Mouse (Mus musculus): ENCODE data around the gene Kcnq4. TPM values are rescaled to one million over a fixed set of nuclear protein-coding genes. Genes with fewer than 3 reads are reported as not detected.

Kcnq4 gene
- total RNA-seq, 2 experiments from 2014 or later: 3.7 to 4.4 TPM

DNA sequence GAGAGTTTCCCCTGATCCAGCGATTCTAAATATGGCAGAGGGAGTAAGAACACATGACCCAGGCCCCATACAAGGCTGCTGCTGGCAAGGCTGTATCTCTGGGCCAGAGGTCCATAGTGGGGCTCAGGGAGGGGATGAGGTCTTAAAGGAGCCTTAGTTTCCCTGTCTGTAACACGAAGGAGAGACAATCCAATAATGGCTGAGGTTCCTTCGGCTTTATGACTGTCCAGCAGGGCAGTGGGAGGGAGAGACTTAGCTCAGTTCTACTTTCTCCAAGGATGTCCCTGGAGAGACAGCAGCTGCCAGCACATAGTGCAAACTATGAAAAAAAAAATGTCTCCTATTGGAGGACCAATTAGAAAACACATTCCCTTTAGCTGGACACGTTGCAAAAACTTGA is 22.2 kb downstream of the Kcnq4 start:
- no peak for DNase-seq (ENCODE audit: low spot score in 2 of 2)

DNA sequence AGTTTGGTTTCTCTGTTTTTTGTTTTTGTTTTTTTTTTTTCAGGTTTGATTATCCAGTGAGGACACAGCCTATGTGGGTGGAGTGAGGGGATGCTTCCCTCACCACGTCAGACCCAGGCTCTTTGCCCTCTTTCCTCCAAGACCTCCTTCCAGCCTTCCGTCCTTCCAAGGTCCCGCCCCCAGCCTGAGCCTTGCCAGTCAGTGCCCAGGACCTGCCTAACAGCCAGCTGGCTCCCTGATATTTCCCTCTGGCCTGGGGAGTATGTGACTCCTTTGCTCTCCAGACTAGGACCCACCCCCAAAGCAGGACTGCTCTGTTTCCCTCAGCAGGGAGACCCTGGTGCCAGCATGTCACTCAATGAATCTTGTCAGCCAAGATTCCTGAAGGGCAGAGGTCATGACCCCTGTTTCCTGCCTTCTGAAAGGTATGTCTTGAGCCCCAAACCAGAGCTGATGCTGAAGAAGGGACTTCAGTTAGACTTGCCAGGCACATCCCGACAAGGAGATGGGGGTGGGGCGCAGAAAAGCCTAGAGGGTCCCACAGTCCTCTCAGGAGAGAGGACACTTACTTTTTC is 22.8 kb downstream of the Kcnq4 start:
- no peak for DNase-seq (ENCODE audit: low spot score in 2 of 2)

DNA sequence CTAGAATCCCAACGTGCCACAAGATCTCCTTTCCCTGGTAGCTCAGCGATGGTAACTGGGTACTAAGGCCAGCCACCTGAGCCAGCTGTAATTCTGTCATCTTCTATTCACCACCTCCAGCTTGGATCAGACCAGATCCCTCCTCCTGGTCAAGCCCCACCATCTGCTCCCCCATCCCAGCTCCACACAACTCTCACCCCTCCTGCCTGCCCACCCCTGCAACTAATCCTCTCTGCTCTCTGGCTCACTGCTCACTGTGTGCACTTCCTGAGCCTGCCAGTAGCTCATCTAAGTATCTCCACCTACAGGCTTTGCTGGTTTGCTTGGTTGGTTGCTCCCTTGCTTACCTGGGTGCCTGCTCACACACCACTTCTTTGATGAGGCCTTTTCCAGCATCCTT is 26.8 kb downstream of the Kcnq4 start:
- no peak for DNase-seq (ENCODE audit: low spot score in 2 of 2)

DNA sequence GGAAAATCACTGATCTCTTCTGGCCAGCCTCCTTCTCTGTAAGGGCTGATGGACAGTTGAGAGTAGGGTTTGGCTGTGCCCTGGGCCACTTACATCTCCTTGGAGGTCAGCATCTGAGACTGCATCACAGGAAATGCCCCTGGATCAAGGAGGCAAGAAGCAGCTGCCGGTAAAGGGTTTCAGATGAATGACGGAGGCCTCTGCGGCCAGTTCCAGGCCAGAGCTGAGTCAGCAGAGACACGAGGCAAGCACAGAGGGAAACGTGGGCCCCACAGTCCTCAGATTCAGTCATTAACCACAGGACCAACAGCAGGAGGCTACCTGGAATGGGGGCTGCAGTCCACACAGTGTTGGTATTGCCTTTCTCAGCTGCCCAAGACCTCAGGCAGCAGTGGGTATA is 29.3 kb downstream of the Kcnq4 start:
- DNase-seq (ENCODE audit: low spot score in 2 of 2): no peak

DNA sequence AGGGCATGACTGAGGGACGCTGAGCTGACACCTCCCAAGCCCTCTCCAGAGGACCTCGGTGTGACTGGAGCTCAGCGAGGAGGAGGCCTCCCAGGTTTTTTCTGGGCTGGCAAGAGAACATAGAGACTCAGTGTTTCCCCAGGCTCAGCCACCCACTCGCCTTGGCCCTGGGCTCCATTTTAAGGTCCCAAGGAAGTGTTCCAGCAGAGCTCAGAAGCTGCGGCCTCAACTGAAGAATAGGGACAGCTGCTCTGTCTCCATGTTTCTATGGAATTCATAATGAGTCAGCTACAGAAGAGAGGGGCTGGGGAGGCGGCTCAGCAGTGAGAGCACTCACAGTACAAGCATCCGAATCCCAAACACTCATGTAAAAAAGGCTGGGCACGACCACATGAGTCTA is 30.8 kb downstream of the Kcnq4 start:
- peak; percentile 40 to 68 for DNase-seq (ENCODE audit: low spot score in 2 of 2)

DNA sequence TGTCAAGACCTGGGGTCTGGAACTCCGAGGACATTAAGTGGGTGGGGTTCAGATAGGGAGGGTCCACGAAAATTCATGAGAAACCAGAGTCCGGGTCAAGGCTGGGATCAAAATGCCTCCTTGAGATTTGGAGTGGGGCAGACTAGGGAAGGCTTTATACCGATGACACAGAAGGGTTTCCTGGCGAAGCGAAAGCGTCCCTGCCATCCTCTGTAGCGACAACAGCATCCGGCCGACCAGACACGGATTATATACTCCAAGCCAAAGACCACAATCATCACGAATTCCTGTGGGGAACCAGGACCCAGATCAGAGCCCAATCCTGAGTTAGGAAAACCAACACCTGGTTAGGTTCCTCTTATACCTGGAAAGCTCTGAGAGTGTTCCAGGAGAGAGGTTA is 31.6 kb downstream of the Kcnq4 start:
- DNase-seq (ENCODE audit: low spot score in 2 of 2): no peak

DNA sequence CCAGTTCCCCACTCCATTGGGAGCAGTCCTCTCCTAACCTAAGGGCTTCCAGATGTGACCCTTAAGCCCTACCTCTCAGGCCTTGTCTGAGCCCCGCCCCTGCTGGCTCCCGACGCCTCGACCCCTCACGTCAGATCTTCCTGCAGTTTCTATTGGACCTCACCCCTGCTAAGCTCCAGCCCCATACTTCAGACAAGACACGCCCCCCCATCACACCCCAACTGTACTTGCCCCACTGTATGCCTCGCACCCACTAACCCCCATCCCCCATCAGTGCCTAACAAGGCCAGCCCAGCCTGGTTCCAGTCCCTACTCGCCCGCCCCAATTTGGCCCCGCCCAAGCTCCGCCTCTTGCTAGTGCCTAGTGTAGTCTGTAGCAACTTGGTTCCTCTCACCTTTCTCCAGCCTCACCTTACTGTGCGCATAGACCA is 32.3 kb downstream of the Kcnq4 start:
- DNase-seq (ENCODE audit: low spot score in 2 of 2): no peak

DNA sequence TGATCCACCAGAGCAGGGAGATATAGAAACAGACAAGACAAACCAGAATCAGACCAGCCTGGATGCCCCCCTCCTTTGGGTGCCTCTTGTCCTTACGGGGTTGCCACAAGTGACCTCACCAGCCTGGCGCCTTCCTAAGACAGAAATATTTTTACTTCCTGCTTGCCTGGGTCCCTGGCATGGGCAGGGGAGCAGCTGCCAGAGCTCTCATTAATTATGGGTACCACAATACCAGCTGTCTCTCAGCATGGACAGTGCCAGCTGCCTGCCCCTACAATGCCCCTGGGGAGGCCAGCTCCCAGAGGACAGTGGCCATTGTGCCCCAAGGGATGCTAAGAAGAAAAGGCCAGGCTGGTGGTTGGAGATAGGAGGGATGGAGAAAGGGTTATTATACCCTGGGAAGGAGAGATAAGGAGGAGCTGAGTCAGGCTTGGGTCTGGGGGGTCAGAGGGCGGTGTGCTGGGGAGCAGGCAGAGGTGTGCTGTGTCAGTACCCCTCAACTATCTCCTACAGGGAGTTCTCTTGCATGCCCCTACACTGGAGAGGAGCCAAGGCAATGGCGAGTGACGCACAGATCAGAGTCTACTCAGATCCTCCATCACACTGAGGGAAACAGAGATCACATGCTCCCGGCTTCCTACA is 34.4 kb downstream of the Kcnq4 start:
- peak in 1 of 2 experiments; percentile 24 for DNase-seq (ENCODE audit: low spot score in 2 of 2)

DNA sequence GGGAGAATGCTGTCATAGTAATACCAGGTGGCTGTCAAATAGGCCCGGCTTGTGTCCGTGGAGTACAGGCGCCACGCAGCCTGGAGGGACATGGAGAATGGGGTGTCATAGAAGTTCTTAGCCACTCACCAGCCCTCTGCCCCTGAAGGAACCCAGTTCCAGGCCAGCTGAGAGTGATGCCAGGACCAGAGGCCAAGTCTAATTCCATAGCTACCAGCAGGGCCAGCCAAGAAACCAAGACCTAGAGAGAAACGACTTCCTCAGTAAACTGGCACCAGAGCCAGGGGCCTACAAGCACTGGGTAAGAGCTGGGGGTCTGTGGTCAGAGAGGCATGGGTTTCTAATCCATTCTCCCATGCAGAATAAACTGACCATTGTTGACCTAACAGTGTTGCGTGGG is 35.4 kb downstream of the Kcnq4 start:
- DNase-seq (ENCODE audit: low spot score in 2 of 2): no peak

DNA sequence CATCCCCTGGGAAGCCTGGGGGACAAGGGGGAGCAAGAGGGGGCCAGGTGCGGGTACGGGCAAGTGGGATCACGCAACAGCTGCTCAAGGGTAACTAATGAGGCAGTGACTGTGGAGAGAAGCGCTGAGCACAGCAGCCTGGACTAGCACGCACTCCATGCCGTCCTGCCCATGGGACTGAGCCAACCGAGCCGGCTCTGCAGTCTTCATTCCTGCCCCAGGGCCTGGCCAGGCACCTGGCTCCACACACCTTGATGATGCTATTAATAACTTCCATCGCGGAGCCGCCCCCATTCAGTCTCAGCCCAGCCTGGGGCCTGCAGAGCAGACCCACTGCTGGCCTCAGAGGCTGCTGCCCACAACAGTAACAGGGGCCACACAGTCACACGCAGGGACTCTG is 36.2 kb downstream of the Kcnq4 start:
- DNase-seq (ENCODE audit: low spot score in 2 of 2): no peak

DNA sequence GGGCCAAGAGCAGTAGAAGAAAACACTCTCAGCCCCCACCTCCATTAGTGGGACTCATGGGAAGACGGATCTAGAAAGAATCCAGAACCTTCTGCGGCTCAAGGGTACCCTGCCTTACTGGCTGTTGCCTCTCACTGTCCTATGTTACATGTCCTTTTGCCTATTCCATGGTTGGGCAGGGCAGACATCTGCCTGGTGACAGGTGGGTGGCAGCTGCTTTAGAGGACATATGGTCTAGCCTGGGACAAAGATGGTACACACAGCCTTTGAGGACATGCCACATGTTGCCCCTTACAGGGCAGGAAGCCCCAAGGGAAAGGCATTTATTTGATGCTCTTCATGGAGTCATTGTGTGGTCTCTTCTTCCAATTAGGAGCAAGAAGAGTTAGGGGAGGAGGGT is 45.9 kb downstream of the Kcnq4 start:
- no peak for DNase-seq (ENCODE audit: low spot score in 2 of 2)

DNA sequence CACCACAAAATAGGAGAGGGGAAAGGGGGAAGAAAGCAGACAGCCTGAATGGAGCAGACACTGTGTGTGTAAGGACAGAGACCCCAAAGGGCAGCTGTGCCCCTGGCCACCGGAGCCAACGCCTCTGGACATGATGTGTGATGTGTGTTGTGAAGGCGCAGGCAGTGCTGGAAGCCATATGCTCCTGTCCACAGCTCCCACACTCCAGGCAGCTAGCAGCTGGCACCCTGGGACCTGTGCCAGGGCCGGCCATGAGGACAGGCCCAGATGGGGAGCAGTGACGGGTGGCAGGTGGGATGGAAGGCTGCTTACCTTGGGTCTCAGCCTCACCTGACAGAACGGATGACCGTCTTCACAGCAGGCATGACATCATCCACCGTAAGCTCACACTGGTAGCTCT is 46.4 kb downstream of the Kcnq4 start:
- DNase-seq (ENCODE audit: low spot score in 2 of 2): peak in 1 of 2 experiments; percentile 30

DNA sequence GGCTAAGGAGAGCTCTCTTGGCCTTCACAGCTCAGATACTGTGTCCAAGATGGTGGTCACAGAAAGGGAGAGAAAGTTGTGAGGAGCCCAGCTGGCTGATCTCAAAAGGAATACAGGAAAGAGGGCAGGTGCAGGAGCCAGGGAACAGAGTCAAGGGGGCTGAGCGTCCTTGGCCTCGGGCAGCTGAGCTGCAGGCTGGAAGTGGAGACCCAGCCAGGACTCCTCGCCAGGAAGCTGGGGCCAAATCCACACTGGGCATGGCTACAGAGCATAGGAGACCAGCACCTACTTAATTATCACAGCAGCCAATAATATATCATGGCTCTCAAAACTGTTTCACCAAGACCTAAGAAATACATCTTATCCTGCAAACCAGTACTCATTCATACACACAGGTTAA is 47.2 kb downstream of the Kcnq4 start:
- DNase-seq (ENCODE audit: low spot score in 2 of 2): no peak

DNA sequence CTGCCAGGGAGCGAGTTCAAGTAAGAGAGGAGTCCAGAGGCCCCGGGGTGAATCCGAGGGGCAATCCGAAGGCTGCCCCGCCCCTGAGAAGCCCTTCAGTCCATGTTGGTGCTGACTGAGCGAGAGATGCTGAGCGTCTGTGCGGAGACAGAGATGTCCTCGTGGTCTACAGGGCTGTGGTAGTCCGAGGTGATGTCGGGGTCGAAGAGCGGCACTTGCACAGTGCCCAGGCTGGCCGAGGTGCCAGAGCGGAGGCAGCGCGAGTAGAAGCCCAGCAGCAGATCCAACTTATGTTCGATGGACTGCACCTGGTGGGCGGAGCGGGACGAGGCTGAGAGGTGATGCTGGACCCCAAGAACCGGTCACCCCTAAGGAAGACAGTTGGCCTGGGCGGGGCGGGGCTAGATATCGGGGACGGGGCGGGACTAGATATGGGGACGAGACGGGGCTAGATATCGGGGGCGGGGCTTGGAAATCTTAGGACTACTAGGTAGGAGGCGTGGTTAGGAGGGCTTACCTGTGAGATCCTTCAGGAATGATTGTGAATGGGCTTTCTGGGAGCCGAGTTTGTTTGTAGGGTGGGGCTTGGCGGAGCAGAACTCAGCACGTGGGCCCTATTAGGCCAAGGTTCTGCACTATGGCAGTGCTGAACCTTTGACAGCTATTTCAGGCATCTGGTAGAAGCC is 50.5 kb downstream of the Kcnq4 start:
- no peak for DNase-seq (ENCODE audit: low spot score in 2 of 2)

DNA sequence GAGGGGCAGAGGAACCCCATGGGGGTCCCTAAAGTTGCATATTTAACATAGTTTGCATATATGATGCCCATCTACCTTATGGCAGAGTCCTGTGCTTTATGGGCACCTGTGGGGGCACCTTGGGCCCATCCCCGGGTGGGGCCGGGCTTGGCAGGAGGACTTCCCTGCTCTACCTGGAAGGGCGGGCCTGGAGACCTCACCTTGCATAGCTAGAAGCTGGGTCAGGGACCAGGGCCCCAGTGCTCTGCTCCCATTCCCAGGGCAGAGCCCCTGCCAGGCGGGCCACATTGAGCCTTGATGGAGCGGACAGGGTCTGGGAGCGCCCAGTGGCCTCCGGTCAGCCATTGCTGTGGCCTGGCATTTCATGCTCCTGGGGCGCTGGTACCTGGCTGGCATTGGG is 51.1 kb downstream of the Kcnq4 start:
- no peak for DNase-seq (ENCODE audit: low spot score in 2 of 2)

DNA sequence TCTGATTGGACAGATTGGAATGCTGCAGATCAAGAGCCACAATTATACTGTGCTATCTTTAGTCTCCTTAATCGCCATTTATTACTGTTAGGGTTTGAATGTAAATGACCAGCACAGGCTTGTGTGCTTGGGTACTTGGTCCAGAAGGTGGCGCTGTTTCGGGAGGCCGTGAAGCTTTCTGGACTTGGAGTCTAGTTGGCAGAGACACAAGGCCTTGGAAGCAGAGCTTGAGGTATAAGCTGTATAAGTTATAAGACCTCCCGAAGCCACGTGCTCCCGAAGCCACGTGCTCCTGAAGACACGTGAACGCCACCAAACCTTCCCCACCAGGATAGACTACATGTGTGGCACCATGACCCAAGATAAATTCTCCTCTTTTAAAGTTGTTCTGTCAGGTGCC is 55.7 kb downstream of the Kcnq4 start:
- DNase-seq (ENCODE audit: low spot score in 2 of 2): peak in 1 of 2 experiments; percentile 57

DNA sequence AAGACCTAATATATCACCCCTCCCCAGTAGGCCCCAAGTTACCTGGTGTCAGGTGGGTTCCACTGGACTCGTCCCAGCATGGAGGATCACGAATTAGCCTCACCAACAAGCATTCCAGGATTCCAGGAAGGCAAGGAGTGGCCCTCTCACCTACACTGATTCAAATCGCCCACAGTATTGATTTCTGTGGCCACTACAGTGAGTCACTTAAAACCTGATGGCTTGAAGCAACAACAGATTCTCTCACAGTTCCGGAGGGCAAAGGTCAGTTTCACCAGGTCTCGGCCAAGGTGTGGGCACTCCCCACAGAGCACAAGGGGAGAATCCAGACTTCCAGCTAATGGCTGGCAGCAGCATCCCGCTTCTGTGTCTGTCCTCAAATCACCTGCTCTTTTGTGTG is 59.1 kb downstream of the Kcnq4 start:
- DNase-seq (ENCODE audit: low spot score in 2 of 2): no peak

DNA sequence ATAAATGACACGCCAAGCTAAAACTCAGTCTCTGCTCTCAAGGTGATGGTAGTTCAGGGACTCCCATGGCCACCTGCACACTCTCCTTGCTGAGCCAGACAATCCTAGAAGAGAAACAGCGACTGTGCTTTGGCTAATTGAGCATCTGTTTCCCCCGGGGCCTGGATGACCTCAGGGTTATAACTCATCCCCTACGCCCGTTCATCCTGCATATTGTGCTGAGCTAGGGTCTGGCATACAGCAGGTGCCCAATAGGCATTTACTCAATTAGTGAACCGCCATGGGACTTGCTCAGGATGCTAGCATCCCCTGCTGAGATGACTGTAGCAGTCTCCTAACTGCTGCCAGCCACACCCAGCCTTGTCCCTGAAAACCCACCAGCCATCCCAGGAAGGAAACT is 61.1 kb downstream of the Kcnq4 start:
- DNase-seq (ENCODE audit: low spot score in 2 of 2): no peak

DNA sequence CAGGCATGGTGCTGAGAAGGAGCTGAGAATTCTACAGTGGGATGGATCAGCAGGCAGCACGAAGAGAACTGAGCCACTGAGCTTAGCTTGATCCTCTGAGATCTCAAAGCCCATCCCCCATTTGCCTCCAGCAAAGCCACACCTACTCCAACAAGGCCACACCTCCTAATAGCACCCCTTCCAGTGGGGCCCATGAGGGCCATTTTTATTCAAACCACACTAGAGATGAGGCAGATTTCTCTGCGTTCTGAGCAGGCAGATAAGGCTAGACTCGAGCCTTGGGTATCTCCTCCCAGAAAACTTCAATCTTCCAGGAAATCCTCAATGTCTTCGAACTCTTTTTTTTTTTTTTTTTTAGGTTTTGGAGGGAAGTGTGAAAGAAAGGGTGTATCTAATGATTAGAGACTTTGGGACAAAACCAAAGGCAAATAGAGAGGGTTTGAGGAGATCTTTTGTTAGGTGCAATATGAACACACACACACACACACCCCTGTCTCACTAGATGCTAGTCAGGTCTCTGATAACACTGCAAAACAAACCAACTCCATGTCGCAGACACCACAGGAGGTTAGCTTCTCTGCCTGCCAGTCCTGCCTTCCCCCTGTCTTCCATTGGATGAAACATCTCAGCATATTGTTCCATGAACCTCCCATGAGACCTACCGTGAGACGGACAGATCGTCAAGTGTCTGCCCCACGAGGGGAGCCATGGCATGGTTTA is 65.0 kb downstream of the Kcnq4 start:
- no peak for DNase-seq (ENCODE audit: low spot score in 2 of 2)

DNA sequence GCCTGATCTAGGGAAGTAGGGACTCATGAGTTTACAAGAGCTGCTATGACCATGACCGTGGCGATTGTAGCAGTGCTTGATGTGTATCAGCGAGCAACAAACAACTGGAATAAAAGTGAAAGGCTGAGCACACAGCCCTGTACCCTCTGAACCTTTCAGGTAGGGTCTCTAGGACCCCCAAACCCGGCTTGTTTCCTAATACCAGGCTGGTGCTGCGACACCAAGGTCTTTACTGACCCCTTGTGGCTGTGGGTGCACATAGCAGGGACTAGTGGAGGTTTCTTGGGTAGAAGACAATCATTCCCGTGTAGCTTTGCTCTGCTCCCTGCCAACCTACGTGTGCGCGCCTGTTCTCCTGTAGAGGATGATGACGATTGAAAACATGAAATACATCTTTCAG is 66.2 kb downstream of the Kcnq4 start:
- peak; percentile 39 to 79 for DNase-seq (ENCODE audit: low spot score in 2 of 2)

DNA sequence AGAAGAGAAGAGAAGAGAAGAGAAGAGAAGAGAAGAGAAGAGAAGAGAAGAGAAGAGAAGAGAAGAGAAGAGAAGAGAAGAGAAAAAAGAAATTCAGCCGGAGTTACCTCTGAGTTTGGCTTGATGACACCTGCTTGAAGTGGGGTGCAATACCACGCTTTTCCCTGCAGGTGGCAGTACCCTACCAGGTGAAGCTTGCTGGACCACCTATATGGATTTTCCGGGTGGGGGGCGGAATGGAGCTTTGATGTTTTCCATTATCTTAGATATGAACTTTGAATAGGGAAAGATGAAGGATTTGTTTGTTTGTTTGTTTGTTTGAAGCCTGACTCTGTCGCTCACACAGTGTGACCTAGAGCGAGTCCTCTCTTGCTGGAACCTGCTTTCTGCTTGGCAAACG is 67.5 kb downstream of the Kcnq4 start:
- peak in 1 of 2 experiments; percentile 46 for DNase-seq (ENCODE audit: low spot score in 2 of 2)

DNA sequence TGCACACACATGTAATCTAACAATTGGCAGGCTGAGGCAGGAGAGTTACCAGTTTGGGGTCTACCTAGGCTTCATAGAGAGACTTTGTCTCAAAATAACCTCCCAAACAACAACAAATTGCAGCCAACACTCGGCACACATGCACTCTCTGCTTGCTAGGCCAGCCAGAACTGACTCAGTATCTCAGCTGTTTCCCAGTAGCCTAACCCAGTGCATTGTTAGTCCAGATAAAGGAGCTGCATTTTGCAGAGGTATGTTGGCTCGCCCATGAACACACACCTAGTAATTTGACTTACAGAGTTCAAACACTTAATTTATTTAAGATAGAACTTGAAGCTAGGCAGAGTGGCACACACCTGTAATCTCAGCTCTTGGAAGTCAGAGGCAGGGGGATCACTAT is 72.8 kb downstream of the Kcnq4 start:
- no peak for DNase-seq (ENCODE audit: low spot score in 2 of 2)
